Mouse (Mus musculus): ENCODE measurements at regions not wholly inside any gene's neighbourhood (a gene's known extent, or its start where the extent isn't known, plus 50 kb on each side); places are given as distances from the start of the nearest gene placed in this dataset.
"Not testable (repeated sequence)": the region's sequence is repeated elsewhere in the genome, so short reads cannot be mapped to it uniquely, and the experiment has no call there.

DNA sequence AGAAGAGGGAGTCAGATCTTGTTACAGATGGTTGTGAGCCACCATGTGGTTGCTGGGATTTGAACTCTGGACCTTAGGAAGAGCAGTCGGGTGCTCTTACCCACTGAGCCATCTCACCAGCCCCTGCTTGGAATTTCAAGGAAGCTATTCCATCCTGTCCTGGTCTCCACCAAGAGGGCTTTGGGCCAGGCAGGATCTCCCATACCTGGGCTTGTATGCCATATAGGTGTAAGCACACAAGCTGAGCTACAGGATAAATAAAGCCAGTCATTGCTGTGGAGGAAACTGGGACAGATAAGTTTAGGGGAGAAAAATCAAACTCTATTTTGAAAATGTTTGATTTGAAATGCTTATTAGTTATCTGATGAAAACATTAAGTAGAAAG lies 81.3 kb upstream of the Tcf12 start:
- not testable (repeated sequence) for TF ChIP-seq GATA1 (IDR thresholded peaks at IDR 0.05; ENCODE audit: borderline replicate concordance, low read length); FLI1 (IDR thresholded peaks at IDR 0.05; ENCODE audit: low read length)

All from megakaryocyte, embryonic 14.5 days (primary cell).